Mouse (Mus musculus): ENCODE measurements at regions not wholly inside any gene's neighbourhood (a gene's known extent, or its start where the extent isn't known, plus 50 kb on each side); places are given as distances from the start of the nearest gene placed in this dataset.
A peak's percentile ranks its signal among the peaks of the same experiment; 100 is the strongest.

- ATAC-seq (replicated peaks; ENCODE audit: low read depth, poor library complexity, severe bottlenecking), result 0 out of 2 replicates have a peak, but pooled peaks have one; percentile 20
Measured at GRCm38 (mm10) chr3:144257714-144258517, 52.9 kb upstream of the Lmo4 start.

DNA sequence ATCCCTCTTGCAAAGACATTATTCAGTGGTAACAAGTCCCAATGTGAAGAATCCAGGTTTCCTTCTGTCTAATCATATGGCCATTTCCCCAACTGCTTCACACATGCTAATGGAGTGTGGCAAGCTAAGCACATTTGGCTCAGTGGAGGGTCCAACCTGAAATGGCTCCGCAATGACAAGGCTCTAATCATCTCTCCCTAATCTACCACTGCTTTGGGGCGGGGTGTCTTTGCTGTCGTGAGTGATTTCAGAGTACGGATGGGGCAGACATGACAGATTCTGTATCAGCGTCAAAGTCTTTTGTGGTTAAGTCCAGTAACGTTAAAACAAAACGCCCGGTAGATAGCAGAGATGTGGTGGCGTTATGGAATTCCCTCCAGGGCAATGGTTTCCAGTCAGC is 52.2 kb upstream of the Lmo4 start:
- ATAC-seq (replicated peaks; ENCODE audit: low read depth, poor library complexity, severe bottlenecking), result peak; percentile 39

DNA sequence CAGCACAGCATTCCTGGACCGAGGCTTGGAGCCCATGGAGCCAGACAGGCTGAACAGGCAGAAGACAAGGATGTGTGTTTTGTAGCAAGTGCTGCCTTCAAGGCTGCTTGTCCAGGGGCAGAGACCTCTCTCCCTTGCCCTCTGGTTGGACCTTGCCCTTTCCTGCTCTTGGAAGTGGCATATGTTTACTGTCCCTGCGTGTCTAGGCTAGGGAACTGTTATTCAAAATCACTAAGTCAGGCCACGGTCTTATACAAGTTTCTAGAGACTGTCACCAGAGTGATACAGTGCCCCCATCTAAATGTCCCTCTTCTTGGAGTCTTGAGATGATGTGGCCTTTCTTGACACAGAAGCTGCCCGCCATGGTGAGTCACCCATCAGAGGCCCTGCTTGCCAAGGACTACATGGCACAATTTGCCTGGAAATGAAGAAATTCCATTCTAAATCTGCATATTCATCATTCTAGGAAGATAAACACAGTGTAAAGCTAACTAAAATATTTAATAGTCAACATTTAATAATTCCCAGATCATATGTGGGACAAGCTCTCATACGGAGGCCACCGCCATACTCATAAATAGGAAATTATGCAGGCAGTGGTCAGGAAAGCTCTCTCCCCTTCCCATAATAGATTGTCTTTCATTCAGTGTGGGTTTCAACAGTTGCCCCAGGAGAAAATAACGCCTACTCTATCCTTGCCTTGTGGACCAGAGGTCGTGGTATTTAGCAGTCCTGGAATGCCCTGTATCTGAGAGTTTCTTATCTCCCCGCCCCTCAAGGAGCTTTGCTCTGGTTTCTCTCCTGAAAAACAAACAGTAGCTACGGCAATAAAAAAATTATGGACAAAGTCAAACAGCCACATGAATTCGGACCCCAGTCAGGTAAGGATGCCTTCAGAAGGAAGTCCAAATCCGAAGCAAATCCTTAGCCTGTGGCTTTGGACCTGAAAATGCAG is 50.9 kb upstream of the Lmo4 start:
- ATAC-seq (replicated peaks; ENCODE audit: low read depth, poor library complexity, severe bottlenecking), result no peak
